Mouse (Mus musculus): ENCODE data around the gene Mrpl50. TPM values are rescaled to one million over a fixed set of nuclear protein-coding genes. Genes with fewer than 3 reads are reported as not detected.

The Mrpl50 gene
- 74.3 and 76.5 TPM in 2 replicates for polyA plus RNA-seq (2015; fragmentation: Nextera tagmentation; extraction: Ambion mirVana)

GRCm38 (mm10) chr4:49520572-49521340, at the start of gene Mrpl50, which contains the start of gene Zfp189:
Mrpl50 (minus strand) TSS chr4:49521093.
Zfp189 (plus strand) TSS chr4:49521176.
- H3K9me3 ChIP-seq (ENCODE audit: control insufficient read depth, low read length) = no peaks in the 10 kb centered on the region
- WGBS = 0% methylated on average over 41 of the region's 41 CpGs
- peak within 1 kb of the TSS; percentile 72 for H3K4me2 ChIP-seq (ENCODE audit: low read length)
- peaks cover 19% of the 10 kb centered on the region for H3K4me1 ChIP-seq (ENCODE audit: control insufficient read depth, insufficient read depth, low read depth, low read length)
- peak within 1 kb of the TSS; percentile 61 for H3K4me3 ChIP-seq (ENCODE audit: low read length)
- peak within 1 kb of the TSS; percentile 81 for H3K9ac ChIP-seq (ENCODE audit: low read depth, low read length)
- H3K36me3 ChIP-seq (ENCODE audit: control insufficient read depth, insufficient read depth, low read length) = peaks cover 11% of the 10 kb centered on the region; the same call in 1 of the 2 replicates
- no peaks in the 10 kb centered on the region for H3K27me3 ChIP-seq (replicated peaks; ENCODE audit: control insufficient read depth, insufficient read depth, low read length)
- ATAC-seq = peak; percentile 100
- H3K27ac ChIP-seq (ENCODE audit: low read depth, low read length) = peak within 1 kb of the TSS; percentile 70

GRCm38 (mm10) chr4:49567613-49568012, 46.7 kb upstream of the Mrpl50 start:
- Histone ChIP-seq H3K4me2 (ENCODE audit: low read length) (no peak overlapping the region), H3K4me3 (ENCODE audit: low read length) (no peak overlapping the region), H3K9ac (ENCODE audit: low read depth, low read length) (no peak overlapping the region), H3K9me3 (ENCODE audit: control insufficient read depth, low read length) (no peaks in the 10 kb centered on the region), H3K36me3 (ENCODE audit: control insufficient read depth, insufficient read depth, low read length) (no peaks in the 10 kb centered on the region), H3K27ac (ENCODE audit: low read depth, low read length) (no peak overlapping the region), H3K4me1 (ENCODE audit: control insufficient read depth, insufficient read depth, low read depth, low read length) (no peaks in the 10 kb centered on the region), H3K27me3 (replicated peaks; ENCODE audit: control insufficient read depth, insufficient read depth, low read length) (no peaks in the 10 kb centered on the region)
- 27% methylated on average over 3 of the region's 3 CpGs for WGBS
- ATAC-seq = peak; percentile 77

GRCm38 (mm10) chr4:49559915-49560772, 39.3 kb upstream of the Mrpl50 start:
- H3K9me3 ChIP-seq (ENCODE audit: control insufficient read depth, low read length) = no peaks in the 10 kb centered on the region
- WGBS = 64% methylated on average over 20 of the region's 20 CpGs
- H3K4me2 ChIP-seq (ENCODE audit: low read length) = peak overlapping the region; percentile 5; the same call in 1 of the 2 replicates
- H3K27me3 ChIP-seq (replicated peaks; ENCODE audit: control insufficient read depth, insufficient read depth, low read length) = no peaks in the 10 kb centered on the region
- no peak overlapping the region for H3K9ac ChIP-seq (ENCODE audit: low read depth, low read length)
- no peak overlapping the region for H3K4me3 ChIP-seq (ENCODE audit: low read length)
- ATAC-seq = peak; percentile 94
- H3K4me1 ChIP-seq (ENCODE audit: control insufficient read depth, insufficient read depth, low read depth, low read length) = no peaks in the 10 kb centered on the region
- H3K36me3 ChIP-seq (ENCODE audit: control insufficient read depth, insufficient read depth, low read length) = no peaks in the 10 kb centered on the region
- no peak overlapping the region for H3K27ac ChIP-seq (ENCODE audit: low read depth, low read length)

GRCm38 (mm10) chr4:49558181-49558580, 37.3 kb upstream of the Mrpl50 start:
- no peak overlapping the region for H3K9ac ChIP-seq (ENCODE audit: low read depth, low read length)
- WGBS = 87% methylated on average over 2 of the region's 2 CpGs
- no peak for ATAC-seq

GRCm38 (mm10) chr4:49557375-49557774, 36.5 kb upstream of the Mrpl50 start:
- H3K9ac ChIP-seq (ENCODE audit: low read depth, low read length) = no peak overlapping the region
- no peak for ATAC-seq
- WGBS = 97% methylated on average over 7 of the region's 7 CpGs

More at GRCm38 (mm10) chr4:49558181-49558580, 37.3 kb upstream of the Mrpl50 start:
- H3K4me1 ChIP-seq (ENCODE audit: control insufficient read depth, insufficient read depth, low read depth, low read length) = no peaks in the 10 kb centered on the region
- no peaks in the 10 kb centered on the region for H3K36me3 ChIP-seq (ENCODE audit: control insufficient read depth, insufficient read depth, low read length)
- no peak overlapping the region for H3K4me3 ChIP-seq (ENCODE audit: low read length)
- no peaks in the 10 kb centered on the region for H3K27me3 ChIP-seq (replicated peaks; ENCODE audit: control insufficient read depth, insufficient read depth, low read length)
- no peak overlapping the region for H3K4me2 ChIP-seq (ENCODE audit: low read length)
- no peak overlapping the region for H3K27ac ChIP-seq (ENCODE audit: low read depth, low read length)
- H3K9me3 ChIP-seq (ENCODE audit: control insufficient read depth, low read length) = no peaks in the 10 kb centered on the region

GRCm38 (mm10) chr4:49553380-49553779, 32.5 kb upstream of the Mrpl50 start:
- H3K4me2 ChIP-seq (ENCODE audit: low read length) = no peak overlapping the region
- H3K27me3 ChIP-seq (replicated peaks; ENCODE audit: control insufficient read depth, insufficient read depth, low read length) = no peaks in the 10 kb centered on the region
- no peaks in the 10 kb centered on the region for H3K4me1 ChIP-seq (ENCODE audit: control insufficient read depth, insufficient read depth, low read depth, low read length)
- H3K36me3 ChIP-seq (ENCODE audit: control insufficient read depth, insufficient read depth, low read length) = no peaks in the 10 kb centered on the region
- H3K9ac ChIP-seq (ENCODE audit: low read depth, low read length) = no peak overlapping the region
- no peaks in the 10 kb centered on the region for H3K9me3 ChIP-seq (ENCODE audit: control insufficient read depth, low read length)
- H3K4me3 ChIP-seq (ENCODE audit: low read length) = no peak overlapping the region
- no peak for ATAC-seq
- H3K27ac ChIP-seq (ENCODE audit: low read depth, low read length) = no peak overlapping the region
- WGBS = 85% methylated on average over 5 of the region's 5 CpGs

More at GRCm38 (mm10) chr4:49557375-49557774, 36.5 kb upstream of the Mrpl50 start:
- Histone ChIP-seq H3K4me3 (ENCODE audit: low read length) (no peak overlapping the region), H3K9me3 (ENCODE audit: control insufficient read depth, low read length) (no peaks in the 10 kb centered on the region), H3K27me3 (replicated peaks; ENCODE audit: control insufficient read depth, insufficient read depth, low read length) (no peaks in the 10 kb centered on the region), H3K27ac (ENCODE audit: low read depth, low read length) (no peak overlapping the region), H3K4me1 (ENCODE audit: control insufficient read depth, insufficient read depth, low read depth, low read length) (no peaks in the 10 kb centered on the region), H3K4me2 (ENCODE audit: low read length) (no peak overlapping the region), H3K36me3 (ENCODE audit: control insufficient read depth, insufficient read depth, low read length) (no peaks in the 10 kb centered on the region)

GRCm38 (mm10) chr4:49549383-49549782, 28.5 kb upstream of the Mrpl50 start, which contains the start of gene Aldob:
Aldob (minus strand) TSS chr4:49549546.
- no peak for ATAC-seq
- no peaks in the 10 kb centered on the region for H3K36me3 ChIP-seq (ENCODE audit: control insufficient read depth, insufficient read depth, low read length)
- H3K27ac ChIP-seq (ENCODE audit: low read depth, low read length) = no peak within 1 kb of the TSS
- no peaks in the 10 kb centered on the region for H3K4me1 ChIP-seq (ENCODE audit: control insufficient read depth, insufficient read depth, low read depth, low read length)
- 71% methylated on average over 3 of the region's 3 CpGs for WGBS
- H3K27me3 ChIP-seq (replicated peaks; ENCODE audit: control insufficient read depth, insufficient read depth, low read length) = no peaks in the 10 kb centered on the region
- no peak within 1 kb of the TSS for H3K9ac ChIP-seq (ENCODE audit: low read depth, low read length)
- H3K9me3 ChIP-seq (ENCODE audit: control insufficient read depth, low read length) = no peaks in the 10 kb centered on the region
- no peak within 1 kb of the TSS for H3K4me3 ChIP-seq (ENCODE audit: low read length)
- no peak within 1 kb of the TSS for H3K4me2 ChIP-seq (ENCODE audit: low read length)

- no peak for ATAC-seq
- Histone ChIP-seq H3K36me3 (ENCODE audit: control insufficient read depth, insufficient read depth, low read length) (no peaks in the 10 kb centered on the region), H3K27me3 (replicated peaks; ENCODE audit: control insufficient read depth, insufficient read depth, low read length) (no peaks in the 10 kb centered on the region), H3K9ac (ENCODE audit: low read depth, low read length) (no peak overlapping the region), H3K4me3 (ENCODE audit: low read length) (no peak overlapping the region), H3K27ac (ENCODE audit: low read depth, low read length) (no peak overlapping the region), H3K4me2 (ENCODE audit: low read length) (no peak overlapping the region), H3K9me3 (ENCODE audit: control insufficient read depth, low read length) (no peaks in the 10 kb centered on the region), H3K4me1 (ENCODE audit: control insufficient read depth, insufficient read depth, low read depth, low read length) (no peaks in the 10 kb centered on the region)
- 84% methylated on average over 7 of the region's 7 CpGs for WGBS
Measured at GRCm38 (mm10) chr4:49547544-49548219, 26.8 kb upstream of the Mrpl50 start.
